Mouse (Mus musculus) c-Kit-negative CD71-positive TER-119-positive erythroid progenitor cells, embryonic 14.5 days (primary cell): Measurements from ENCODE around the gene Usp54.

Experiments used
- DNase-seq: peaks from one replicate; pipeline ENCODE4 v3.0.0-alpha.2; 2013; ENCODE audit warnings: low read depth, low spot score

Gene Usp54

GRCm38 (mm10) chr14:20508424-20508823, 132.4 kb downstream of the Usp54 start:
- no peak for DNase-seq

- no peak for DNase-seq
Measured at GRCm38 (mm10) chr14:20502966-20503365, 137.9 kb downstream of the Usp54 start.

GRCm38 (mm10) chr14:20499982-20500381, 140.9 kb downstream of the Usp54 start:
- no peak for DNase-seq
